Mouse (Mus musculus): Measurements from ENCODE around the gene 4833439L19Rik.
"Not testable (repeated sequence)": the region's sequence is repeated elsewhere in the genome, so short reads cannot be mapped to it uniquely, and the experiment has no call there.

Gene 4833439L19Rik

GRCm38 (mm10) chr13:54565201-54565581 lies at the start of gene 4833439L19Rik:
Gene 4833439L19Rik, minus strand, starts transcription at chr13:54565435.
- DNase-seq = peak; percentile 94 to 97

GRCm38 (mm10) chr13:54613141-54613540 lies 47.9 kb upstream of the 4833439L19Rik start:
- not testable (repeated sequence) for DNase-seq

GRCm38 (mm10) chr13:54610972-54611754 lies 45.9 kb upstream of the 4833439L19Rik start, which contains the start of gene Cltb:
Gene Cltb, minus strand, starts transcription at chr13:54611344.
- peak; percentile 93 to 98 for DNase-seq

DNA sequence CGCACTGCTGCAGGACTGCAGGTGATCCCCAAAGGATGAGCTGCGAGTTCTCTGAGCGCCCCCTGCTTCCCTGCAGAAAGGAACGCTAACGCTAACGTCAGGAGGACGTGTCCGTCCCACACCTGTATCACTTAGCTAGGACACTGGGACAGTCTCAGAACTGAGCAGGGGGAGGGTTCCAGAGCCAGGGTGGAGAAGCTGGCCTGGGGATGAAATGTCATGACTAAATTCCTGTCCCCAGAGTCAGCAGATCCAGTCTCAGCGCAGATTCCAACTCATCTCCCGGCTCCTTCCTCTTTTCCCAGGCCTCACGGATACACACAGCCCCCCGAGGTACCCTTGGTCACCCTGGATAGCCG lies 45.4 kb upstream of the 4833439L19Rik start:
- peak in 1 of 2 experiments; percentile 59 for DNase-seq

DNA sequence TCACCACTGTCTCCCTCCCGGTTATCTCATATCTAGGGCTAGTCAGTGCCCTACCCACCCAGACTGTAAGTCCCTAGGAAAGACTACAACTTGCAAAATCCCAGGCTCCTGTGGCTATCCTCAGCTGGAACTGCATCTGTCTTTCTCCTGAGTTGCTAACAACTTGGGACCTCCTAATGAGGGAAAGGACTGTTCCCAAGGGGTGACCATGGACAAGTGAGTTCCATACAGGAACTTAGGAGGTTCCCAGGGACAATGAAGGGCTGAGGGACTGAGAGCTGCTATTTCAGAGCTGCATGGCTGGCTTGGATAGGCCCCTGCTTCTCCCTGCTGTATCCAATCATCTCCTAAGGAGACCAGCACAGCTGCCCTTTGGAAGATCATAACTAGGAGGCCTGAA lies 44.1 kb upstream of the 4833439L19Rik start:
- DNase-seq = peak in 1 of 2 experiments; percentile 26

GRCm38 (mm10) chr13:54608666-54609065 lies 43.4 kb upstream of the 4833439L19Rik start:
- DNase-seq = peak; percentile 63 to 64

- DNase-seq = no peak
Observed at GRCm38 (mm10) chr13:54608002-54608401, 42.8 kb upstream of the 4833439L19Rik start.

- no peak for DNase-seq
Observed at GRCm38 (mm10) chr13:54607204-54607603, 42.0 kb upstream of the 4833439L19Rik start.

DNA sequence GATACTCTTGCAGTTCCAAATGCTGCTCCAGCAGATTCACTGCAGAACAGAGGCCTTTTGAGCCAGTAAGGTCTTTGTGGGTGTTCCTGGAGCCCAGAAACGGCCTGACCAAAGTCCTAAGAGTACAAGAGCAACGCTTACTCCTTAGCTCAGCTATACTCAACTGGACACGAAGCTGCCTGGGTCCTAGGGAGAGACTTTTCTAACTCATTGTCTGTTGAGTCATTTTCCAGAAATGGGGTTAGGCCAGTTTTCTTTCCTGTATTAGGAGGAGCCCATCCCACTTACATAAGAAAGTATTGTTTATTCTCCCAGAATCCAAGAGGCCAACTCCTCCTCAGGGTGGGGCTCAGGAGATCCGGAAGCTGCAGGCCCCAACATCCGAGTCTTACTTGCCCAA lies 40.2 kb upstream of the 4833439L19Rik start:
- DNase-seq = no peak

DNA sequence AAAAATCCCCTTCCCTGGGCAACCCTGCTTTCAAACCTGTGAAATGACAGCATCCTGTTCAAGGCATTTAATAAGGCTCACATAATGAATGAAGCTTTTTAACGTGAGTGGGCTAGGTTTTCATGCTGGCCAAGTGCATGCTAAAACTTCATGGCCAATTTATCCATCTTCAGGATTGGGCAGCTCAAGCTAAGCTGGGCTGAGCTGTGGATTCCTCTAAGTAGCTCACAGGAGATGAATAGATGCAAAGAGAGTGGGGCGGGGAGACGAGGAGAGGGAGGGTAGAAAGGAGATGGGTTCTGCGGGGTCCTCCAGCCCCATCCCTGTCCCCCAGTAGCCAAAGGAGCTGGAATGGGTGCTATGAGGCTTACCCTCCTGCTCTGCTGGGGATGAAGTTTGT lies 39.0 kb upstream of the 4833439L19Rik start:
- DNase-seq = no peak

DNA sequence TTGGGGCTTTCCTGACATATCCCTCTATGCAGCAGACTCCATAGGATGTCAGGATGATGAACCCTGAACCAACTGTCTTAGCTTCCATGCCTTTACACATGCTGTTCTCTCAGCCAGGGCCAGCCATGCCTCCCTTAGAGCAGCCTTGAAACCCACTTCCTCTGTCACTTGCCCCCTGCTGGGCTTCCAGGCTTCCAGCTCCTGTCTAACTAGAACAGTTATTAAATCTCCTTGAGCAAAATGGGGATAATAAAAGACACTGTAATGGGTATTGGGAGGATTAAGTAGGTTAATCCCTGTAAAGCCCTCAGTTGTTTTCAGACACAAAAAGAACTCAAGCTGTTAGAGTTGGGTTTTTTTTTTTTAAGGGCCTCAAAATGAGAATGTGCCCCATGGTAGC lies 38.3 kb upstream of the 4833439L19Rik start:
- DNase-seq = no peak

DNA sequence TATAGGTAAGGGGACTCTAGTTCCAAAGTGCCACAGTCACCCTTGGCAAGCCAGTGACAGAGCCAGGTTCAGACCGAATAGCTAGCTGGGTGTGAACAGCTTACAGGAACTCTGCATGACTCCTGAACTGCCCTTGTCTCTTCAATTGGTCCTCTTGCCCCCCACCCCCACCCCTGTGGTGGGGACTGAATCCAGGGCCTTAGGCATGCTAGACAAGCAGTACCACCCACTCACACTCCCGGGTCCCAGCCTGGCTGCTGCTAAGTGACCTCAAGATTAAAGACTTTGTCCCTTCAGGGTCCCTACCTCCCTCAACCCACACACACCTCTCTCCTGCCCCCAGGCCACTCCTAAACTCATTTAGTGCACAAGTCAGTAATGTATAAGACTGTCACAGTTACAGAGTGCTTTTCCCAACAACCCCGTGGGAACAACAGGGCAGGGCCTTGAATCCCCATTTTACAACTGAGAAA lies 37.4 kb upstream of the 4833439L19Rik start:
- DNase-seq = no peak

DNA sequence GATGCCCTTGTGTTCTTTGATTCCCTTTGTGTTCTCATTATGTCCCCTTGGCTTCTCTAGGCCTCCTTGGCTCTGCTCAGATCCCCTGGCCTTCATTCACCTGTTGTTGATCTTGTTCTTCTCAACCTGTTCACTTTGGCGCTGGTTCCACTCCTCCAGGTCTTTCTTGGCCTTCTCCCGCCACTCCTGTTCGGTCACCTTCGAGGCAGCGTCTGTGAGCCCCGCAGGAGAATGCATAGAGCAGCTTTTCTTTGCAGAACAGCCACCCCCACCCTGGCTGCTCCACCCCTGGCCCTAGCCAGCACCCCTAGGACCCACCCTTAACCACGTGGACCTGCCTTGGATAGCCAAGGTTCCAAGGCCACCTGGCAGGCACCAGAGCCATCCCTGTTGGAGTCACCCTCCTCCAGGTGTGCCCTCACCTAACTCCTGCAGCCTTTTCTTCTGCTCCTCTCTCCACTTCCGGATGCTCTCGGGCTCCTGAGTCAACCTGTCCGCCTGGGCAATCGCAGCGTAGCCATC lies 33.4 kb upstream of the 4833439L19Rik start:
- peak in 1 of 2 experiments; percentile 46 for DNase-seq

GRCm38 (mm10) chr13:54596870-54597269 lies 31.6 kb upstream of the 4833439L19Rik start:
- DNase-seq = no peak

DNA sequence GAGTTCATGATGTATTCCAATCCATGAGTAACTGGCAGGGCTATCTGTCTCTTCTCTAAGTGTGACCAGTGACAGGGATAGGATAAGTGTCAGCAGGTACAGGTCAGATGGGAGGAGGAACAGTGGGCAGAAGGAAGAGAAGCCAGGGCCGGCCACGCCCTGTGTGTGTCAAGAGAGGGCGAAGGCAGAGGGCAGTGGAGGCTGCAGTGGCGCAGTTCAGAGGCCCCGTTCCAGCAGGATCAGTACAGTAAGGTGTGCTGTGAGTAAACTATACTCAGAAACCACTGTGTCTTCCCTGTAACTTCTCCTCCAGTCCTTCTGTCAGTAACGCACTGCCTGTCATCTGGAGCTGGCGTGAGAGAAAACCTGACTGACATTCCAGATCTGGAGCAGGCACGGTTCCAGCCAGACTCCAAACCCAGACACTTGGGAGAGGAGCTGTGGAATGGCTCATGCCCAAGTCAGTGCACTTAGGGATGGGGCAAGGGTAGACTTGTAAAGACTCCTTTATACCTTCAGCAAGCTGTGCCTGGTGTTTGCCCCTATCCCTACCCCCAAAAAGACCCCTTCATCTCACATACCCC lies 31.0 kb upstream of the 4833439L19Rik start:
- no peak for DNase-seq

DNA sequence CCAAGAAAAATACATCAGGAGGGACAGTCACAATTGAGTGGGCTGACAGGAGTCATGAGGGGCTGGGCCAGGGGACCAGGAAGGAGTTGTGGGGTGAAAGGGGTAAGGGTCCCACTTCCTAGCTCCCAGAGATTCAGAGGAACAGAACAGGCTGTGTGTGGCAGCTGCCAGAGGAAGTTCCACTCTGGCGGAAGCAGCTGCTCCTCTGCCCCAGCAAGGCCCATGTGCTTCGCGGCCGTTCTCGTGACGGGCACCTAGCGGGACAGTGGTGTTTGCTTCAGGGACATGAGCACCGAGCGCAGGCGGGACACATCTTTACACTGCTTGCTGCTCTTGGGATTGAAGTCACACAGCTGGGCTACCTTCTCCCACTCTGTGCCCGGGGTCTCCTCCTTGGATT lies 28.4 kb upstream of the 4833439L19Rik start:
- DNase-seq = no peak

DNA sequence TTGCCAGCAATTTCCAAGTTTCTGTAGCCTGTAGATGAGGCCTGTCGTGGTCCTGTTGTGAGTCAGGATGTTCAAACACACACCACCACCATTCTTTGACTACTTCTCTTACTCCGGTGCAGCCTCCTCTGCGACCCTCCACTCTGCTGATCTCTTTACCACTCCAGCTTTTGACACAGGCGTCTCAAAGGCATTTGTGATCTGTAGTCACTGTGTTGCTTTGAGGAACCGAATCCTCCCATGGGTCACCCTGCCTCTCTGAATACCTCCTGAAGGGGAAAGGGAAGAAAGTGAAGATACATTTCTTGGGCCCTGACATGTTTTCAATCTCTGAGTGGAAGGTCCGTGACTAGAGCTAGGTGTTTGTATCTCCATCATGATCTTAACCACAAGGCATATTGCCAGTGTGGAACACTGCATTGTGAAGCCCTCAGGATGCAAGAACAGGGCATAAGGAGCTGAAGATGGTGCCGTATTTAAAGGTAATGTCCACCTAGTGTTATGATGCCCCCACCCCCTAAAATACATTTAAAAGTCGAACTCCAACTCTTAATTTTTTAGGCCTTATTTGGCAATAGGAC lies 26.6 kb upstream of the 4833439L19Rik start:
- no peak for DNase-seq

- peak; percentile 95 to 99 for DNase-seq
Observed at GRCm38 (mm10) chr13:54589996-54590951, 25.0 kb upstream of the 4833439L19Rik start, which contains the start of the genes Nop16 and Higd2a. Gene Nop16, minus strand, starts transcription at chr13:54590090. Gene Higd2a, plus strand, starts transcription at chr13:54590207.

- DNase-seq = no peak
Observed at GRCm38 (mm10) chr13:54589414-54589995, 24.3 kb upstream of the 4833439L19Rik start.

DNA sequence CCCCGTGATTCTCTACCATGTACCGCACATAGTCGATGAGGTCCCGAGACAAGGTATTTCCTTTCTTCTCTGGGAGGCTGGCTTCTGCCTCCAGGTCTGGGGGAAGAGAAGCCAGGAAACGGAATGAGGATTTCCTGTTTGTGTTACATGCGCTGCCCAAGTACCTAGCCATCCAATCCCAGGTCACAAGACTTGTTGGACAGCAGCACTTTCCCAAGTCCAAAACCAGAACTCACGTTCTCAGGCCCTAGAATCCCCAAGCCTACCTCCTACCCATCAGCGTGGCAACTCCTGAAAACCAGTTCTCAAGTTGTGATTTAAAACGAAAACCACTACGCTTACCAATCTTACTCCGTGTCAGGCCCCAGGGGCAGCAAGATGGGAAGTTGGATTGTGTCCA lies 20.6 kb upstream of the 4833439L19Rik start:
- no peak for DNase-seq

DNA sequence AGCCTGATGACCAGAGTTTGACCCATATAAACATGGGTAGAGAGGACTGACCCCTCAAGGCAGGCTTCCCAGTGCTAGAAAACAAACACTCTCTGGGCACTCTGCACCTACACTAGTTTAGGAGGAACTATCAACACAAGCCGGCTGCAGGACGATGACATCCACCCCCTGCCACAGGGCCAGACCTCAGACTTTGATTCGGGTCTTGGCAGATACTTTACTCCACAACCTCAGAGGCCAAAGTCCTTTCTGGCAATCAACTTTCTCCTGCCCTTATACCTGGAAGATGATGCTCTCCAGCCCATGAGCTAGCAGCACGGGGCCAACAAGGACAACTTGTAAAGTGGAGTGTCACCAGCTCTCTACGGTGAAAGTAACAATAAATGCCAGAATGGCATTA lies 17.6 kb upstream of the 4833439L19Rik start:
- DNase-seq = no peak

GRCm38 (mm10) chr13:54582126-54582525 lies 16.9 kb upstream of the 4833439L19Rik start:
- no peak for DNase-seq

All from cerebellum, adult 18-20 months (tissue).